Mouse (Mus musculus) cerebellum, adult 9-10 months (tissue): ENCODE data around the gene Gm19402.

ENCODE experiments used
- DNase-seq: peaks from one replicate; pipeline ENCODE4 v3.0.0; 2022

Gm19402 gene

GRCm38 (mm10) chr10:77663949-77664665 is 26.4 kb downstream of the Gm19402 start:
- DNase-seq: no peak

- no peak for DNase-seq
These were observed 32.1 kb downstream of the Gm19402 start for GRCm38 (mm10) chr10:77658286-77658994.

GRCm38 (mm10) chr10:77652046-77652445 is 38.5 kb downstream of the Gm19402 start:
- no peak for DNase-seq

GRCm38 (mm10) chr10:77647901-77648300 is 42.7 kb downstream of the Gm19402 start:
- DNase-seq: no peak

GRCm38 (mm10) chr10:77647461-77647860 is 43.1 kb downstream of the Gm19402 start:
- DNase-seq: no peak

GRCm38 (mm10) chr10:77645571-77645970 is 45.0 kb downstream of the Gm19402 start:
- DNase-seq: no peak

GRCm38 (mm10) chr10:77643160-77643559 is 47.4 kb downstream of the Gm19402 start:
- DNase-seq: no peak
